Mouse (Mus musculus) frontal cortex, postnatal 25 days (tissue): ENCODE measurements around the gene Tsen2.

Experiments used
- DNase-seq, 2 experiments: peaks; one replicate each; pipeline ENCODE4 v3.0.0; 2022; ENCODE audit warnings: low spot score in 2 of 2

Gene Tsen2

GRCm38 (mm10) chr6:115541676-115542275 lies 2.7 kb upstream of the Tsen2 start:
- no peak for DNase-seq

- DNase-seq, result no peak
Observed at GRCm38 (mm10) chr6:115542341-115542740, 2.1 kb upstream of the Tsen2 start.

- DNase-seq, result no peak
Observed at GRCm38 (mm10) chr6:115546276-115546675, 1.8 kb downstream of the Tsen2 start.

- no peak for DNase-seq
Observed at GRCm38 (mm10) chr6:115555485-115555884, 11.0 kb downstream of the Tsen2 start.

GRCm38 (mm10) chr6:115558176-115558575 lies 13.7 kb downstream of the Tsen2 start:
- no peak for DNase-seq

GRCm38 (mm10) chr6:115559651-115560632 lies 15.5 kb downstream of the Tsen2 start:
- no peak for DNase-seq

- no peak for DNase-seq
Observed at GRCm38 (mm10) chr6:115565479-115566045, 21.1 kb downstream of the Tsen2 start.

GRCm38 (mm10) chr6:115574171-115574570 lies 29.7 kb downstream of the Tsen2 start:
- DNase-seq, result no peak

GRCm38 (mm10) chr6:115577407-115577806 lies 32.9 kb downstream of the Tsen2 start:
- no peak for DNase-seq

GRCm38 (mm10) chr6:115577941-115578340 lies 33.5 kb downstream of the Tsen2 start:
- no peak for DNase-seq

GRCm38 (mm10) chr6:115580810-115581209 lies 36.3 kb downstream of the Tsen2 start:
- DNase-seq, result no peak

- DNase-seq, result no peak
Observed at GRCm38 (mm10) chr6:115582328-115583115, 38.1 kb downstream of the Tsen2 start.

- DNase-seq, result no peak
Observed at GRCm38 (mm10) chr6:115583430-115584125, 39.1 kb downstream of the Tsen2 start.

GRCm38 (mm10) chr6:115584176-115584575 lies 39.7 kb downstream of the Tsen2 start:
- no peak for DNase-seq

- no peak for DNase-seq
Observed at GRCm38 (mm10) chr6:115586321-115586720, 41.9 kb downstream of the Tsen2 start.

GRCm38 (mm10) chr6:115591692-115592359 lies 47.4 kb downstream of the Tsen2 start:
- no peak for DNase-seq

- DNase-seq, result no peak
Observed at GRCm38 (mm10) chr6:115592458-115592857, 48.0 kb downstream of the Tsen2 start, which contains the start of gene Mkrn2os. Gene Mkrn2os (minus strand): TSS chr6:115592576.

- DNase-seq, result no peak
Observed at GRCm38 (mm10) chr6:115593252-115593651, 48.8 kb downstream of the Tsen2 start.

- DNase-seq, result no peak
Observed at GRCm38 (mm10) chr6:115594463-115594862, 50.0 kb downstream of the Tsen2 start.

- DNase-seq, result no peak
Observed at GRCm38 (mm10) chr6:115595667-115596066, 51.2 kb downstream of the Tsen2 start.

GRCm38 (mm10) chr6:115601322-115601714 lies 56.9 kb downstream of the Tsen2 start:
- no peak for DNase-seq
